Mouse (Mus musculus) brain, embryonic 14.5 days (tissue): ENCODE measurements around the gene Ccdc189. TPM values are rescaled to one million over a fixed set of nuclear protein-coding genes. Genes with fewer than 3 reads are reported as not detected.
"Not testable (repeated sequence)": the region's sequence is repeated elsewhere in the genome, so short reads cannot be mapped to it uniquely, and the experiment has no call there.

Experiments used
- DNase-seq: peaks from one replicate; pipeline ENCODE4 v3.0.0-alpha.2; 2011; ENCODE audit warnings: low read depth
- CTCF ChIP-seq: fragments of 200-500 bp; IDR thresholded peaks from 2 replicates; pipeline ENCODE4 v1.5.1; 2012; ENCODE audit warnings: inconsistent platforms, mild to moderate bottlenecking, moderate library complexity, borderline replicate concordance; ENCODE audit not compliant: insufficient read depth, insufficient read length; ENCODE audit errors: extremely low read depth
- POLR2A ChIP-seq: fragments of 200-500 bp; IDR thresholded peaks from 2 replicates; pipeline ENCODE4 v1.6.1; 2012; ENCODE audit warnings: mild to moderate bottlenecking, inconsistent platforms, borderline replicate concordance; ENCODE audit not compliant: poor library complexity, insufficient read depth, insufficient read length, severe bottlenecking; ENCODE audit errors: extremely low read depth
- polyA plus RNA-seq: library from polyadenylated mRNA; depleted of rRNA; stranded (reverse); fragments of >200 nt; gene quantifications from 2 replicates; pipeline ENCODE4 v1.2.3, GENCODE M21; 2012; rRNA removed

Ccdc189 gene
- polyA plus RNA-seq = 11.9 and 16.0 TPM in 2 replicates

GRCm38 (mm10) chr7:127588011-127588871 is at the start of gene Ccdc189, which contains the start of gene Rnf40:
Gene Ccdc189 (minus strand): TSS chr7:127588595.
Gene Rnf40 (plus strand): TSS chr7:127588767.
- no peak for TF ChIP-seq CTCF
- TF ChIP-seq POLR2A = no peak
- DNase-seq = peak; percentile 99

- TF ChIP-seq CTCF (no peak), POLR2A (peak; percentile 17; the same call in 1 of the 2 replicates)
- peak; percentile 93 for DNase-seq
Measured at GRCm38 (mm10) chr7:127636963-127637362, 48.6 kb upstream of the Ccdc189 start.

GRCm38 (mm10) chr7:127631416-127631815 is 43.0 kb upstream of the Ccdc189 start:
- no peak for DNase-seq
- TF ChIP-seq POLR2A (no peak), CTCF (no peak)

GRCm38 (mm10) chr7:127628646-127629045 is 40.3 kb upstream of the Ccdc189 start:
- no peak for DNase-seq
- TF ChIP-seq CTCF = no peak
- TF ChIP-seq POLR2A = no peak

GRCm38 (mm10) chr7:127626471-127626870 is 38.1 kb upstream of the Ccdc189 start:
- TF ChIP-seq CTCF (no peak), POLR2A (no peak)
- DNase-seq = no peak

- DNase-seq = no peak
- TF ChIP-seq POLR2A = no peak
- TF ChIP-seq CTCF = no peak
Measured at GRCm38 (mm10) chr7:127626039-127626438, 37.6 kb upstream of the Ccdc189 start.

- not testable (repeated sequence) for DNase-seq
Measured at GRCm38 (mm10) chr7:127618402-127618801, 30.0 kb upstream of the Ccdc189 start.

- no peak for TF ChIP-seq CTCF
- no peak for TF ChIP-seq POLR2A
- DNase-seq = peak; percentile 42
Measured at GRCm38 (mm10) chr7:127617962-127618361, 29.6 kb upstream of the Ccdc189 start.

GRCm38 (mm10) chr7:127616881-127617280 is 28.5 kb upstream of the Ccdc189 start:
- TF ChIP-seq POLR2A (no peak), CTCF (no peak)
- no peak for DNase-seq

GRCm38 (mm10) chr7:127616336-127616735 is 27.9 kb upstream of the Ccdc189 start:
- TF ChIP-seq CTCF (no peak), POLR2A (no peak)
- no peak for DNase-seq

GRCm38 (mm10) chr7:127614891-127615843 is 26.8 kb upstream of the Ccdc189 start, which contains the start of gene Zfp629:
Gene Zfp629 (minus strand): TSS chr7:127615797.
- peak; percentile 95 for DNase-seq
- TF ChIP-seq POLR2A (no peak), CTCF (no peak)
